Mouse (Mus musculus): ENCODE data around the gene Olfr1128. TPM values are rescaled to one million over a fixed set of nuclear protein-coding genes. Genes with fewer than 3 reads are reported as not detected.
"Not testable (repeated sequence)": the region's sequence is repeated elsewhere in the genome, so short reads cannot be mapped to it uniquely, and the experiment has no call there.

Gene Olfr1128
- polyA plus RNA-seq, 1 experiment from 2014 or later, result not detected

DNA sequence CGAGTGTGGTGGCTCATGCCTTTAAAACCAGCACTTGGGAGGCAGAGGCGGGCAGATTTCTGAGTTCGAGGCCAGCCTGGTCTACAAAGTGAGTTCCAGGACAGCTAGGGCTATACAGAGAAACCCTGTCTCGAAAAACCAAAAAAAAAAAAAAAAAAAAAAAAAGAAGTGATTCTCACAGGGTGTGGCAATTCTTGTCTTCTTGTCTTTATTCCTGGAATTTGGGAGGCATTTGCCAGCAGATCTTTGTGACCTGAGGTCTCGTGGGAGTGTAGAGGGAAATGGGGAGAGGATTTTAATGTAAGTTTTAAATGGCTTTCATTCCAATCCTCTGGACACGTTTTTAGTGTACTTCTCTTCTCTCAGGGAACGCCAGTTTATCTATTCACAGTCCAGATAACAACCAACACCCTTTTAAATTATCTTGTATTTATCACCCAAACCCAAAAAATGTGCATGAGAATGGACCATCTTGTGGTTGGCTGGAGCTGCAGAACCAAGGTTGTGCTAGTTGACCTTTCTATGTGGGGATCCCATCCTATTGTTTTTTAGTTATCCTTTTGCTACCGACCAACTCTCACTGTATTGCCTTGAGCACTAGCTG lies 29.8 kb downstream of the Olfr1128 start:
- H3K9me3 ChIP-seq (ENCODE audit: control insufficient read depth, low read length), result no peaks in the 10 kb centered on the region
- no peak overlapping the region for H3K27ac ChIP-seq (replicated peaks in 1 of 2; ENCODE audit: control insufficient read depth in 1 of 2, insufficient read depth in 1 of 2, low read depth in 2 of 2, low read length in 2 of 2)
- H3K4me1 ChIP-seq (ENCODE audit: control insufficient read depth in 2 of 2, insufficient read depth in 2 of 2, low read length in 2 of 2), result no peaks in the 10 kb centered on the region
- no peaks in the 10 kb centered on the region for H3K27me3 ChIP-seq (ENCODE audit: control insufficient read depth, insufficient read depth, low read length)
- WGBS, result 66% methylated on average over 6 of the region's 8 CpGs
- H3K4me2 ChIP-seq (ENCODE audit: low read length), result no peak overlapping the region
- H3K36me3 ChIP-seq (ENCODE audit: control insufficient read depth, insufficient read depth, low read length), result no peaks in the 10 kb centered on the region
- ATAC-seq (ENCODE audit: insufficient number of reproducible peaks, insufficient read depth, low FRiP score, low read depth), result no peak
- H3K9ac ChIP-seq (ENCODE audit: low read length), result no peak overlapping the region
- no peak overlapping the region for H3K4me3 ChIP-seq (ENCODE audit: control insufficient read depth in 1 of 2, insufficient read depth in 1 of 2, low read depth in 1 of 2, low read length in 2 of 2)

DNA sequence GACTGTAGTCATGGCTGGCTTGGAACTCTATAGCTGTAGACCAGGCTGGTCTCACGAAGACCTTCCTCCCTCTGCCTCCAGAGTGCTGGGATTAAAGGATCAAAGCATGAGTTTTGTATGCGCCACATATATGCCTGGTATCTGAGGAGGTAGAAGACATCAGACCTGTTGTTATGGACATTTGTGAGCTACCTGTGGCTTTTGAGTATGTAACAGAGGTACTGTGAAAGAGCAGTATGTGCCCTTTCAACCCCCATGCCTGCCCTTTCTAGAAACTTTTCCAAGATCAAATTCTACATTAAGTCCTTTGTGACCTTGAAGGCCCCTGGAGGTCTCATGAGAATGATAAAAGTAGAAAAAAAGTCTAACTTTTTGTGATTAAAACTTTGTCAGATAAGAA lies 30.3 kb downstream of the Olfr1128 start:
- Histone ChIP-seq H3K27ac (replicated peaks in 1 of 2; ENCODE audit: control insufficient read depth in 1 of 2, insufficient read depth in 1 of 2, low read depth in 2 of 2, low read length in 2 of 2) (no peak overlapping the region), H3K9ac (ENCODE audit: low read length) (no peak overlapping the region), H3K4me1 (ENCODE audit: control insufficient read depth in 2 of 2, insufficient read depth in 2 of 2, low read length in 2 of 2) (no peaks in the 10 kb centered on the region), H3K9me3 (ENCODE audit: control insufficient read depth, low read length) (no peaks in the 10 kb centered on the region), H3K4me2 (ENCODE audit: low read length) (no peak overlapping the region), H3K36me3 (ENCODE audit: control insufficient read depth, insufficient read depth, low read length) (no peaks in the 10 kb centered on the region), H3K27me3 (ENCODE audit: control insufficient read depth, insufficient read depth, low read length) (no peaks in the 10 kb centered on the region), H3K4me3 (ENCODE audit: control insufficient read depth in 1 of 2, insufficient read depth in 1 of 2, low read depth in 1 of 2, low read length in 2 of 2) (no peak overlapping the region)
- WGBS, result 88% methylated on average over 2 of the region's 2 CpGs
- ATAC-seq (ENCODE audit: insufficient number of reproducible peaks, insufficient read depth, low FRiP score, low read depth), result no peak

DNA sequence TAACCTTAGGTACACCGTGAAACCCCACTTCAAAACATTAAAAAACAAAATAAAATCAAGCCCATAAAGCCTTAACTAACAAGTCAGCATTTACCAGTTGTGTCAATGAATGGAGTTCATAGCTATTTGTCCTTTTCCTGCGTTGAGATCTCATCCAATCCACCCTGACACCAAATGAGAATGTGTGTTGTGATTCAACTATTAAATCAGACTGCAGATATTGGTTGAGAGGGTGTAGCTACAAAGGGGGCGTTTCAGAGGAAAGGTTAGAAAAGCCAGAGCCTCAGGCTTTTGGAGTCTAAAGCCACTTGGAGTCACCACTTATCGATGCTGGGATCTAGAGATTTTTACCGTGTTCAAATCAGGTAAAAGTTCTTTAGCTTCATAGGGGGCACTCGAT lies 39.1 kb downstream of the Olfr1128 start, which contains the start of gene Pramel6:
Pramel6 (plus strand) TSS at position 301 of the 400 bp plus-strand sequence.
- H3K27ac ChIP-seq (replicated peaks in 1 of 2; ENCODE audit: control insufficient read depth in 1 of 2, insufficient read depth in 1 of 2, low read depth in 2 of 2, low read length in 2 of 2), result no peak within 1 kb of the TSS
- H3K4me1 ChIP-seq (ENCODE audit: control insufficient read depth in 2 of 2, insufficient read depth in 2 of 2, low read length in 2 of 2), result no peaks in the 10 kb centered on the region
- H3K4me2 ChIP-seq (ENCODE audit: low read length), result no peak within 1 kb of the TSS
- no peaks in the 10 kb centered on the region for H3K27me3 ChIP-seq (ENCODE audit: control insufficient read depth, insufficient read depth, low read length)
- H3K36me3 ChIP-seq (ENCODE audit: control insufficient read depth, insufficient read depth, low read length), result no peaks in the 10 kb centered on the region
- 82% methylated on average over 6 of the region's 6 CpGs for WGBS
- ATAC-seq (ENCODE audit: insufficient number of reproducible peaks, insufficient read depth, low FRiP score, low read depth), result no peak
- no peak within 1 kb of the TSS for H3K9ac ChIP-seq (ENCODE audit: low read length)
- H3K9me3 ChIP-seq (ENCODE audit: control insufficient read depth, low read length), result no peaks in the 10 kb centered on the region
- no peak within 1 kb of the TSS for H3K4me3 ChIP-seq (ENCODE audit: control insufficient read depth in 1 of 2, insufficient read depth in 1 of 2, low read depth in 1 of 2, low read length in 2 of 2)

DNA sequence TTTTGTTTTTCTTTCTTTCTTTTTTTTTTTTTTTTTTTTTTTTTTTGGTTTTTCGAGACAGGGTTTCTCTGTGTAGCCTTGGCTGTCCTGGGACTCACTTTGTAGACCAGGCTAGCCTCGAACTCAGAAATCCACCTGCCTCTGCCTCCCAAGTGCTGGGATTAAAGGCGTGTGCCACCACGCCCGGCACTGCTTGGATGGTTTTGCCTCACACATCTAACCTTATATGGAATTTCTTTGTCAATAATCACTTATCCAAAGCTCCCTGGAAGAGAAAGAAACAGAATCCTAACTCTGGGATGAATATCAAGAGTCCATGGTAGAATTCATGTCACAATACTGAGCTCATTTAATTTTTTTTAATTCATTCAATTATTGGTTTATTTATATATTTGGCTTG lies 48.3 kb downstream of the Olfr1128 start, which contains the start of gene Pramel7:
Pramel7 (minus strand) TSS at position 101 of the 400 bp plus-strand sequence.
- not testable (repeated sequence) for H3K9me3 ChIP-seq (ENCODE audit: control insufficient read depth, low read length); H3K4me1 ChIP-seq (ENCODE audit: control insufficient read depth in 2 of 2, insufficient read depth in 2 of 2, low read length in 2 of 2); H3K9ac ChIP-seq (ENCODE audit: low read length); H3K36me3 ChIP-seq (ENCODE audit: control insufficient read depth, insufficient read depth, low read length); H3K4me2 ChIP-seq (ENCODE audit: low read length); H3K27me3 ChIP-seq (ENCODE audit: control insufficient read depth, insufficient read depth, low read length); H3K4me3 ChIP-seq (ENCODE audit: control insufficient read depth in 1 of 2, insufficient read depth in 1 of 2, low read depth in 1 of 2, low read length in 2 of 2); ATAC-seq (ENCODE audit: insufficient number of reproducible peaks, insufficient read depth, low FRiP score, low read depth); H3K27ac ChIP-seq (replicated peaks in 1 of 2; ENCODE audit: control insufficient read depth in 1 of 2, insufficient read depth in 1 of 2, low read depth in 2 of 2, low read length in 2 of 2)
- 90% methylated on average over 3 of the region's 5 CpGs for WGBS

Other genes with a start within 250 kb of the Olfr1128 start
- not detected in 2 replicates for gene Olfr1118, start 238.0 kb downstream of the Olfr1128 start, polyA plus RNA-seq (2014; fragmentation: Nextera tagmentation; extraction: Ambion mirVana)
- not detected in 2 replicates for gene Olfr1120, start 190.7 kb downstream of the Olfr1128 start, polyA plus RNA-seq (2014; fragmentation: Nextera tagmentation; extraction: Ambion mirVana)
- gene Olfr1121, start 175.6 kb downstream of the Olfr1128 start, polyA plus RNA-seq (2014; fragmentation: Nextera tagmentation; extraction: Ambion mirVana), result not detected in 2 replicates
- not detected in 2 replicates for gene Olfr1122, start 159.7 kb downstream of the Olfr1128 start, polyA plus RNA-seq (2014; fragmentation: Nextera tagmentation; extraction: Ambion mirVana)
- not detected in 2 replicates for gene Olfr1123, start 128.9 kb downstream of the Olfr1128 start, polyA plus RNA-seq (2014; fragmentation: Nextera tagmentation; extraction: Ambion mirVana)
- gene Olfr1124, start 115.3 kb downstream of the Olfr1128 start, polyA plus RNA-seq (2014; fragmentation: Nextera tagmentation; extraction: Ambion mirVana), result not detected in 2 replicates
- not detected in 2 replicates for gene Olfr1126, start 91.6 kb downstream of the Olfr1128 start, polyA plus RNA-seq (2014; fragmentation: Nextera tagmentation; extraction: Ambion mirVana)
- gene Pramel7, start 48.4 kb downstream of the Olfr1128 start, polyA plus RNA-seq (2014; fragmentation: Nextera tagmentation; extraction: Ambion mirVana), result not detected in 2 replicates
- gene Pramel6, start 39.0 kb downstream of the Olfr1128 start, polyA plus RNA-seq (2014; fragmentation: Nextera tagmentation; extraction: Ambion mirVana), result not detected in 2 replicates
- gene Olfr153, start 13.7 kb downstream of the Olfr1128 start, polyA plus RNA-seq (2014; fragmentation: Nextera tagmentation; extraction: Ambion mirVana), result not detected in 2 replicates
- not detected in 2 replicates for gene Olfr1129, start 28.4 kb upstream of the Olfr1128 start, polyA plus RNA-seq (2014; fragmentation: Nextera tagmentation; extraction: Ambion mirVana)
- gene Olfr1130, start 60.7 kb upstream of the Olfr1128 start, polyA plus RNA-seq (2014; fragmentation: Nextera tagmentation; extraction: Ambion mirVana), result not detected in 2 replicates
- not detected in 2 replicates for gene Olfr1131, start 81.6 kb upstream of the Olfr1128 start, polyA plus RNA-seq (2014; fragmentation: Nextera tagmentation; extraction: Ambion mirVana)
- gene Olfr1132, start 92.0 kb upstream of the Olfr1128 start, polyA plus RNA-seq (2014; fragmentation: Nextera tagmentation; extraction: Ambion mirVana), result not detected in 2 replicates
- not detected in 2 replicates for gene Olfr1133, start 101.8 kb upstream of the Olfr1128 start, polyA plus RNA-seq (2014; fragmentation: Nextera tagmentation; extraction: Ambion mirVana)
- gene Olfr1134, start 112.9 kb upstream of the Olfr1128 start, polyA plus RNA-seq (2014; fragmentation: Nextera tagmentation; extraction: Ambion mirVana), result not detected in 2 replicates
- not detected in 2 replicates for gene Olfr1135, start 128.1 kb upstream of the Olfr1128 start, polyA plus RNA-seq (2014; fragmentation: Nextera tagmentation; extraction: Ambion mirVana)
- not detected in 2 replicates for gene Olfr1136, start 148.4 kb upstream of the Olfr1128 start, polyA plus RNA-seq (2014; fragmentation: Nextera tagmentation; extraction: Ambion mirVana)
- gene Olfr1137, start 167.6 kb upstream of the Olfr1128 start, polyA plus RNA-seq (2014; fragmentation: Nextera tagmentation; extraction: Ambion mirVana), result not detected in 2 replicates
- not detected in 2 replicates for gene Olfr1138, start 194.4 kb upstream of the Olfr1128 start, polyA plus RNA-seq (2014; fragmentation: Nextera tagmentation; extraction: Ambion mirVana)
- not detected in 2 replicates for gene Olfr1140, start 198.2 kb upstream of the Olfr1128 start, polyA plus RNA-seq (2014; fragmentation: Nextera tagmentation; extraction: Ambion mirVana)
- not detected in 2 replicates for gene Olfr1141, start 208.4 kb upstream of the Olfr1128 start, polyA plus RNA-seq (2014; fragmentation: Nextera tagmentation; extraction: Ambion mirVana)
- not detected in 2 replicates for gene Olfr152, start 233.9 kb upstream of the Olfr1128 start, polyA plus RNA-seq (2014; fragmentation: Nextera tagmentation; extraction: Ambion mirVana)